Mouse (Mus musculus) left cerebral cortex, postnatal 4 days (tissue): ENCODE results near the gene Jmjd7. TPM values are rescaled to one million over a fixed set of nuclear protein-coding genes. Genes with fewer than 3 reads are reported as not detected.

Experiments
- DNase-seq: peaks from one replicate; pipeline ENCODE4 v3.0.0-alpha.2; 2022
- intact Hi-C: fragments of 180-260 bp; cut with DNase I; formaldehyde crosslinking; loops from one replicate; pipeline ENCODE4 v1.15.1; 2025
- total RNA-seq, 2 experiments: library from RNA; stranded (reverse); gene quantifications; 2 replicates each; pipeline ENCODE4 v1.2.3; 2021

Jmjd7 gene
- total RNA-seq, 2 experiments from 2014 or later = 10.2 to 11.1 TPM

GRCm38 (mm10) chr2:120008672-120009071 is 18.6 kb upstream of the Jmjd7 start:
- intact Hi-C loops = loop anchor here (5.0 kb wide), 1 partner anchor 36 kb away; the partner anchor contains the start of gene Mapkbp1
- no peak for DNase-seq

- intact Hi-C loops = no loop called here
- peak; percentile 25 for DNase-seq
Observed at GRCm38 (mm10) chr2:120011462-120012200, 15.7 kb upstream of the Jmjd7 start.

- intact Hi-C loops = no loop called here
- no peak for DNase-seq
Observed at GRCm38 (mm10) chr2:120012924-120013323, 14.4 kb upstream of the Jmjd7 start.

- intact Hi-C loops = no loop called here
- no peak for DNase-seq
Observed at GRCm38 (mm10) chr2:120013831-120014486, 13.3 kb upstream of the Jmjd7 start.

- DNase-seq = no peak
- intact Hi-C loops = no loop called here
Observed at GRCm38 (mm10) chr2:120015882-120016281, 11.4 kb upstream of the Jmjd7 start.

GRCm38 (mm10) chr2:120017599-120017998 is 9.7 kb upstream of the Jmjd7 start:
- intact Hi-C loops = no loop called here
- DNase-seq = no peak

- intact Hi-C loops = no loop called here
- no peak for DNase-seq
Observed at GRCm38 (mm10) chr2:120024337-120024736, 2.9 kb upstream of the Jmjd7 start.

- DNase-seq = no peak
- intact Hi-C loops = no loop called here
Observed at GRCm38 (mm10) chr2:120027950-120028331, 658 bp downstream of the Jmjd7 start.

GRCm38 (mm10) chr2:120030380-120030779 is 3.1 kb downstream of the Jmjd7 start:
- intact Hi-C loops = no loop called here
- no peak for DNase-seq

GRCm38 (mm10) chr2:120032726-120033467 is 5.6 kb downstream of the Jmjd7 start, which contains the start of gene Pla2g4b:
Gene Pla2g4b (plus strand): TSS chr2:120033417.
- intact Hi-C loops = no loop called here
- no peak for DNase-seq

GRCm38 (mm10) chr2:120033726-120034125 is 6.4 kb downstream of the Jmjd7 start:
- peak; percentile 49 for DNase-seq
- intact Hi-C loops = no loop called here

GRCm38 (mm10) chr2:120037744-120038143 is 10.5 kb downstream of the Jmjd7 start:
- intact Hi-C loops = no loop called here

GRCm38 (mm10) chr2:120040991-120041390 is 13.7 kb downstream of the Jmjd7 start:
- intact Hi-C loops = no loop called here
- no peak for DNase-seq

More at GRCm38 (mm10) chr2:120037744-120038143, 10.5 kb downstream of the Jmjd7 start:
- DNase-seq = no peak

- intact Hi-C loops = no loop called here
- no peak for DNase-seq
Observed at GRCm38 (mm10) chr2:120044101-120044603, 16.9 kb downstream of the Jmjd7 start.

GRCm38 (mm10) chr2:120044676-120045075 is 17.4 kb downstream of the Jmjd7 start:
- intact Hi-C loops = no loop called here
- no peak for DNase-seq

- intact Hi-C loops = no loop called here
- DNase-seq = peak; percentile 48
Observed at GRCm38 (mm10) chr2:120046486-120047310, 19.4 kb downstream of the Jmjd7 start.

GRCm38 (mm10) chr2:120048173-120048572 is 20.9 kb downstream of the Jmjd7 start:
- intact Hi-C loops = no loop called here
- no peak for DNase-seq

GRCm38 (mm10) chr2:120049632-120050274 is 22.5 kb downstream of the Jmjd7 start:
- intact Hi-C loops = no loop called here
- DNase-seq = no peak

GRCm38 (mm10) chr2:120051405-120051804 is 24.1 kb downstream of the Jmjd7 start:
- intact Hi-C loops = no loop called here
- no peak for DNase-seq
